Mouse (Mus musculus) T-cell, adult 66 days (primary cell): ENCODE measurements around the gene Mboat7. TPM values are rescaled to one million over a fixed set of nuclear protein-coding genes. Genes with fewer than 3 reads are reported as not detected.

Source experiments
- total RNA-seq, 2 experiments: library from RNA; stranded (reverse); gene quantifications; 3 replicates in 1 of 2; 4 replicates in 1 of 2; pipeline ENCODE4 v1.2.4; 2023

Mboat7 gene
- total RNA-seq, result 10 to 100 TPM; 58.2 to 69.3 TPM

GRCm38 (mm10) chr7:3692987-3693808 lies at the start of gene Mboat7:
Mboat7 (minus strand) TSS chr7:3693523.

DNA sequence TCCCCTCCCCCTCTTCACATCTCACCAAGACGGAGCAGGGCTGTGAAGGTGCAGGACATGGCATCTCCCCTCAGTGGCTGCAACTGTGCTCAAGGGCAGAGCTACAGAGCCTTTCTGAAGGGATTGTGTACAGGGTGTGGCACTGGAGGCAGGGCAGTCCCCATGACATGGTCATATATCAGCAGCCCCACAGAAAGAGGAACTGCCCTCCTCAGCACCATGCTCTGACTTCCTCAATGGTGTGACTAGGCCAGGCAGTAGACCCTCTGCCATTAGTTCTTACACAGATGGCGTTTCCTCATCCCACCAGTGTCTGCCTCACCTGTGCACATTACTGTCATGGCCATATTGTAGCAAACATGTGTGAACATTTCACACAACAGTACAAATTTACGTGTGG lies 26.9 kb upstream of the Mboat7 start, which contains the start of gene Pirb:
TSS of gene Pirb (minus strand) at position 124 of the 400 bp plus-strand sequence.

DNA sequence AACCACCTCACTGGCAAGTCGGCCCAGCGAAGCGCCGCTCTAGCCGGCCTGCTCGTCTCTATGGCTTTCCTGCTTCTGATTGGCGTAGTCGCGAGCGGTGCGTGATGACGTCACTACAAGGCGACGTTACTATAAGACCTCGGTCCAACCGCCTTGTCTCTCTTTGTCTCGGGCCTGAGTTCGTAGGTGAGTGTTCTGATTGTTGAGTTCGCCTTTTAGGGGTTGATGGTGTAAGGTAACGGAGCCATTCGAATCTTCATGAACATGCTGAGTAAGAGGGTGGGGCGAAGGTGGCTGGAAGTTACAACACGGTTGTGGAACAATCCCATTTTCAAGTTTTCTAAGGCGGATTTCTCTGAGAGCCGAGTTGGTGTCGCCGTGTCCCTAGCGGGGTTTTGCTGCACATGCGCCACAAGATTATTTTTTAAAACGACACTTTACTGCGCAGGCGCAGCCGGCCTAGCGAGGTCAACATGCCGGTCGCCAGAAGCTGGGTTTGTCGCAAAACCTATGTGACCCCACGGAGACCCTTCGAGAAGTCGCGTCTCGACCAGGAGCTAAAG lies 10.6 kb upstream of the Mboat7 start, which contains the start of gene Rps9:
TSS of gene Rps9 (plus strand) at position 115 of the 563 bp plus-strand sequence.

DNA sequence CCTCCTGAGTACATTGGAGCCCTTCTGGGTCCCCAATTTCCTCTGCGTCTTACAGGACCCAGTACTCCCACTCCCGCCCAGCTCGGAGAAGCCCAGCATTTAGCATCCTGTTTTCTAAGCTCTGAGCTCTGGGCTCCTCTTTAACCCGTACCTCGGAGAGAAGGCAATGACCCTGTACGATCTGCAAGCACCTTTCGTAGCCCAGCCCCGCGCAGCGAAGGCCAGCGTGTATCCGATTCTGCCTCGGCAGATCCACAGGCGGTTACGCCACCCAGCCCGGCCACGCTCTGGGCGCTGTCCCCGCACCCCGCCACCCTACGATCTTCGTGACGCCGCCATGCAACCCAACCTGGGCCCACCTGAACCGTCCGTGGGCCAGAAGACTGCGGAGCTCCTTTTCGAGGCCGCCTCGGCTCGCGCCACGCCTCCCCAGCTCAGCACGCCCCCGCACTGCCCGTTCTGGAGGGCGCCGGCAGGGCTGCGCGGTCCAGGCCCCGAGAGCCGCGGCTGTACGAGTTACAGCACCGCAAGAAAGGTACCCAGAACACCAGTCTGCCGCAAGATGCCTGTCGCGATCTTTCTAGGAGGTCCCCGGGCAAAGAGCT lies 839 bp downstream of the Mboat7 start, which contains the start of gene Tsen34:
TSS of gene Tsen34 (plus strand) at position 482 of the 605 bp plus-strand sequence.

DNA sequence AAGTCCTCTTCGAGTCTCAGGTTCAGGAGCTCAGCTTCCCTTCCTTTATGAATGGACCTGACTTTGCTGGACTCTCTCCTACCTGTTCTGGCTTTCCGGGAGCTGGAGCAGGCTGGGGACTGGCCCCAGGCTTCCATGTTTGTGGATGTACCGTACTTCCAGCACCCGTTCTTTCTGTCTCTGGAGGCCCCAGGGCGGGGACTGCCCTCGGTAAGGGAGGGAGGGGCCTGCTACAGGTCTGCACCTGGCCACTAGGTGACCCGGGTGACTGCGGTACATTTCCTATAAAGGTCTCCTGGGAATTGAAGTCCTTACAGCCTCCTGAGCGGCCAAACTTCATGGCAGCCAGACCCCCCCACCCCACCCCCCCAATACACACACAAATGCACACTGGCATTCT lies 16.0 kb downstream of the Mboat7 start, which contains the start of gene Tmc4:
TSS of gene Tmc4 (minus strand) at position 212 of the 400 bp plus-strand sequence.

DNA sequence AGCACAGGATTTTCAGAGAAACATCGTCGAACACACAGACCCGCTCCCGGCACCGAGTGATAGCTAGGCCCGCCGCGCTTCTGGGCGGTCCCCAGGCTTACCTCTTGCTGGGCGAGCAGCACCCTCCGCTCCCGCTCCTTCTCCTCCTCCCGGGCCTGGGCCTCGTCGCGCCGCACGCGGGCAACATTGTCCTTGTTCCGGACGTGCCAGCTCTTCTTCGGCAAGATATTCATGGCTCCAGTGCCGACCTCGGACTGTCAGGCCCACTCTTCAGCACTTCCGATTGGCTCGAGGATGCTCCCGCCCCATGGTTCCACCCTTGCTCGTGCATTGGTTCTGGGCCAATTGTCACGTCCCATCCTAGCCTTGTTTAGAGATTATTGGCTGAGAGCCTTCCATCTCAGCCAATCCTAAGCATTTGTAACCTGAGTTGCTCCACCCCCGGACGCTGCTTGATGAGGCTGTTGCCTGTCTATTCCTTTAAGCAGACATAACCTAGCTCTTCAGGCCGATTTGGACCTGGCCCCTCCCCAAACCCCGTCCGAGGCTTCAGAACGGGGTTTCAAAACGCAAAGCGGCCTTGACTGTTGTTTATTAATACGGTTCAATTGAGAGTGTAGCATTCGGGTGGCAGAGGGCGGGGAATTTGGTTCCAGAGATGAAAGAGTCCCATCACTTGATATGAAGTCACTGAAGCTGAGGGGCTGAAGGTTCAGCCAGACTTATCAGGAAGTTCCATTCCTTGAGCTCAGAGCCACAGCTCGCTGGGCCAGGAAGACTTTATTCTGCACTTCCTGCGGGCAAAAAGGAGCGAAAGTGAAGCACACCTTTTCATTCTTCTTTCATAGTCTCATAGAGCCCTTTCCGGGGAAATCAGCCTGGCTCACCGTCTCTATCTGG lies 27.9 kb downstream of the Mboat7 start, which contains the start of gene Leng1:
TSS of gene Leng1 (minus strand) at position 626 of the 900 bp plus-strand sequence.

DNA sequence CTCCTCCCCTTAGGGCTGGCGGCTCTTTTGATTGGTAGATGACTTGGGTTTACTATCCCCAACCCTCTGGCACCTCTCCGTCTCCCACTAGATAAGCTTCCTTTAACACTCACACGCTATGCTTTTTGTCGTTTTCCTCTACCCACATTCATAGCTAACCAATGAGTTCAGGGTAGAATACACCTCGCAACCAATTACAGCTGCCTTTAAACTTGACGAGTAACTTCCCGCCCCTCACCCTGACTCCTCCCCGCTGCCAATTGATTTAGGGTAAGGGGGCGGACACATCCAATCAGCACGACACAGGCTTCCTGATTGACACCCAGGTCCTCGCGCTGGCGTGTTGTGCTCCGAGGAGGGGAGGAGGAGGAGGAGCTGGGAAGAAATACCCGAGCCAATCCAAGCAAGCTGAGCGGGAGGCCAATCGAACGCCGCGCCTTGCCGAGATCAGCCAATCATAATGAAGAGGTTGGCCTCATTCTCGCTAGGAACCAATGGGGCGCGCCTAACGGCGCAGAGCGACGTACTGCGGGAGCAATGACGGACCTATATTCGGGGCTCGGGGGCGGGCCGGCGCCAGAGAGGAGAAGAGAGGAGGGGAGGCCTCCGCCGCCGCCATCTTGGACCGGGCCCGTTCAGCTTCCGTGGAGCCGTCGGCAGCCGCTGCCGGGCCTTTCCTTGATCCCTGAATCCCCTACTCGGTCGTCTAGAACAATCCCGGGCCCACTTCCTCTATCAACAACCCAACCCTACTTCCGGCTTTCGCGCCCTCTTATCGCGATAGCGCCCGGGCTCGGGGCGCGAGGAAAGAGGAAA lies 48.4 kb downstream of the Mboat7 start, which contains the start of gene Cnot3:
TSS of gene Cnot3 (plus strand) at position 597 of the 816 bp plus-strand sequence.

DNA sequence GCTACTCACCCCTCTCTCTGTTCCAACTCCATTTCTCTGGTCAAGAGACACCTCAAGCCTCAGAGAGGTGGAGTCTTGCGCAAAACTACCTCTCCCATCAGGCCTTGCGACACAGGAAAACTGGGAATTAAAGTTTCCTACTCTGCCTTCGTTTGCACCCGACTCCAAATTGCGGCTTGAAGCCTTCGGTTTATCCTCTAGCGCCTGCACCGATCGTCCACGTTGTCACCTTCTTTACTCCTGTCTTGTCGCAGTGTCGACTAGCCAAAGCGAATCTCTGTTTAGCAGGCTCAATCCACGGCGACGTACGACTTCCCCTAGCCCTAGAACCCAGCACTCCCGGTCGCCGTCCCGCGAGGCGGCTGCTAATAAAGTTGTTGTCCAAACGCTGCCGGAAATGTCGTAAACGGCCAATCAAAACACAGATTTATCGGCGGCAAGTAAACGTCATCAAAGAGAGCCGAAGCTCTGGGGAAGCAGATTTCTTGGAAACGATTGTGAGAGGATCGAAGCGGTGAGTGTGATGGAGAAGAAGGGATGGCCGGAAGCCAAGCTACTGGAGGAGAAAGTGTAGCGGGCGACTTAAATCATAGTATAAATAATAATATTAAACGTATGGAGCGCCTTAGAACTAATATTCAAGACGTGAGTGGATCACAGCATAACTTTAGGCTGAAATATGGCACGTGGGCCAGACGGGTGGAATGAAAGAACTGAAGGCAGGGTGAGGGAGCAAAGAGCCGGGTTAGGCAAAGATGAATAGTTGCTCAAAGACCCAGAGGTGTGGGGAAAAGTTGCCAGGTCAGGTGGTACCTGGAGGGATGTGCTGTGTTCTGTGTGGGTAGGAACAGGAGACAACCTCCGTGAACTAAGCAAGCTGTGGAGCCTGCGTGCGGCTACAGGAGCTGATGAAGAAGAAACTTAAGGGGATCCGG lies 63.5 kb downstream of the Mboat7 start, which contains the start of the genes Tfpt and Prpf31:
TSS of gene Tfpt (minus strand) at position 387 of the 935 bp plus-strand sequence.
TSS of gene Prpf31 (plus strand) at position 443 of the 935 bp plus-strand sequence.

Other genes with a start within 250 kb of the Mboat7 start
- gene Tarm1, start 190.9 kb downstream of the Mboat7 start, total RNA-seq, result not detected
- not detected for gene Oscar, start 77.4 kb downstream of the Mboat7 start, total RNA-seq
- 100 to 1,000 TPM; 346 to 367 TPM for gene Ndufa3, start 76.2 kb downstream of the Mboat7 start, total RNA-seq
- 10 to 100 TPM; 18.8 to 22.4 TPM for gene Tfpt, start 63.6 kb downstream of the Mboat7 start, total RNA-seq
- gene Prpf31, start 63.5 kb downstream of the Mboat7 start, total RNA-seq, result 10 to 100 TPM; 64.3 to 67.5 TPM
- gene Cnot3, start 48.3 kb downstream of the Mboat7 start, total RNA-seq, result 100 to 1,000 TPM; 114 to 141 TPM
- 10 to 100 TPM; 14.1 to 14.5 TPM for gene Leng1, start 27.7 kb downstream of the Mboat7 start, total RNA-seq
- 10 to 100 TPM; 10.7 to 11.3 TPM for gene Tmc4, start 16.0 kb downstream of the Mboat7 start, total RNA-seq
- gene Tsen34, start 660 bp downstream of the Mboat7 start, total RNA-seq, result 10 to 100 TPM; 24.6 to 26.1 TPM
- 1,000 to 10,000 TPM; 2,583 to 2,648 TPM for gene Rps9, start 10.5 kb upstream of the Mboat7 start, total RNA-seq
- under 1 TPM; 0.68 to 0.93 TPM for gene Pirb, start 26.9 kb upstream of the Mboat7 start, total RNA-seq
- gene Gm15448, start 132.2 kb upstream of the Mboat7 start, total RNA-seq, result under 1 TPM; 0.44 to 0.50 TPM
- gene Pira2, start 151.5 kb upstream of the Mboat7 start, total RNA-seq, result 1 to 10 TPM in 1 of 2 experiments, under 1 TPM in 1; 0.47 to 1.3 TPM
- under 1 TPM in 1 of 2 experiments, not detected in 1; 0.58 TPM for gene Gm14548, start 204.6 kb upstream of the Mboat7 start, total RNA-seq
- gene Lilra6, start 222.0 kb upstream of the Mboat7 start, total RNA-seq, result 1 to 10 TPM in 1 of 2 experiments, not detected in 1; 1.1 TPM